Mouse (Mus musculus): Measurements from ENCODE around the gene Ssu72. TPM values are rescaled to one million over a fixed set of nuclear protein-coding genes. Genes with fewer than 3 reads are reported as not detected.
"Not testable (repeated sequence)": the region's sequence is repeated elsewhere in the genome, so short reads cannot be mapped to it uniquely, and the experiment has no call there.

Gene Ssu72
- 133 and 146 TPM in 2 replicates for polyA plus RNA-seq (2014; fragmentation: Nextera tagmentation; extraction: Ambion mirVana)

GRCm38 (mm10) chr4:155704721-155705591, at the start of gene Ssu72:
Gene Ssu72, plus strand, starts transcription at chr4:155704800.
- ATAC-seq (ENCODE audit: low read depth) (peak; percentile 96), DNase-seq (ENCODE audit: low spot score) (peak; percentile 97)
- Histone ChIP-seq H3K4me2 (ENCODE audit: low read depth, low read length) (peak within 1 kb of the TSS; percentile 88), H3K27me3 (replicated peaks; ENCODE audit: control insufficient read depth, insufficient read depth, low read length) (no peaks in the 10 kb centered on the region), H3K4me1 (ENCODE audit: control insufficient read depth, insufficient read depth, low read length) (peaks cover 5% of the 10 kb centered on the region), H3K27ac (replicated peaks; ENCODE audit: low read depth, low read length) (peak within 1 kb of the TSS; percentile 98), H3K4me3 (ENCODE audit: low read depth, low read length) (peak within 1 kb of the TSS; percentile 69), H3K36me3 (ENCODE audit: control insufficient read depth, insufficient read depth, low read length) (no peaks in the 10 kb centered on the region), H3K9me3 (ENCODE audit: control insufficient read depth, low read length) (no peaks in the 10 kb centered on the region), H3K9ac (ENCODE audit: low read depth, low read length) (peak within 1 kb of the TSS; percentile 82)
- under 1% methylated on average over 49 of the region's 83 CpGs for WGBS

- no peak for ATAC-seq (ENCODE audit: low read depth)
- WGBS, result 90% methylated on average over 13 of the region's 13 CpGs
- no peak overlapping the region for H3K9ac ChIP-seq (ENCODE audit: low read depth, low read length)
- no peak for DNase-seq (ENCODE audit: low spot score)
- peaks cover 43% of the 10 kb centered on the region for H3K36me3 ChIP-seq (ENCODE audit: control insufficient read depth, insufficient read depth, low read length)
- peaks cover 33% of the 10 kb centered on the region for H3K27me3 ChIP-seq (replicated peaks; ENCODE audit: control insufficient read depth, insufficient read depth, low read length)
- peaks cover 20% of the 10 kb centered on the region for H3K4me1 ChIP-seq (ENCODE audit: control insufficient read depth, insufficient read depth, low read length)
- H3K4me2 ChIP-seq (ENCODE audit: low read depth, low read length), result no peak overlapping the region
- H3K4me3 ChIP-seq (ENCODE audit: low read depth, low read length), result no peak overlapping the region
- H3K27ac ChIP-seq (replicated peaks; ENCODE audit: low read depth, low read length), result no peak overlapping the region
- H3K9me3 ChIP-seq (ENCODE audit: control insufficient read depth, low read length), result no peaks in the 10 kb centered on the region
Measured at GRCm38 (mm10) chr4:155656214-155656751, 48.3 kb upstream of the Ssu72 start.

GRCm38 (mm10) chr4:155658961-155659360, 45.6 kb upstream of the Ssu72 start:
- 96% methylated on average over 9 of the region's 10 CpGs for WGBS
- Histone ChIP-seq H3K4me3 (ENCODE audit: low read depth, low read length) (no peak overlapping the region), H3K27me3 (replicated peaks; ENCODE audit: control insufficient read depth, insufficient read depth, low read length) (peaks cover 15% of the 10 kb centered on the region), H3K9ac (ENCODE audit: low read depth, low read length) (no peak overlapping the region), H3K27ac (replicated peaks; ENCODE audit: low read depth, low read length) (no peak overlapping the region), H3K36me3 (ENCODE audit: control insufficient read depth, insufficient read depth, low read length) (peaks cover 38% of the 10 kb centered on the region; the same call in 1 of the 2 replicates), H3K4me2 (ENCODE audit: low read depth, low read length) (no peak overlapping the region), H3K9me3 (ENCODE audit: control insufficient read depth, low read length) (no peaks in the 10 kb centered on the region), H3K4me1 (ENCODE audit: control insufficient read depth, insufficient read depth, low read length) (peaks cover 11% of the 10 kb centered on the region)
- DNase-seq (ENCODE audit: low spot score), result no peak
- ATAC-seq (ENCODE audit: low read depth), result no peak

- Histone ChIP-seq H3K36me3 (ENCODE audit: control insufficient read depth, insufficient read depth, low read length) (peaks cover 38% of the 10 kb centered on the region; the same call in 1 of the 2 replicates), H3K9ac (ENCODE audit: low read depth, low read length) (no peak overlapping the region), H3K4me1 (ENCODE audit: control insufficient read depth, insufficient read depth, low read length) (no peaks in the 10 kb centered on the region), H3K27me3 (replicated peaks; ENCODE audit: control insufficient read depth, insufficient read depth, low read length) (peaks cover under 1% of the 10 kb centered on the region; the same call in 1 of the 2 replicates), H3K27ac (replicated peaks; ENCODE audit: low read depth, low read length) (no peak overlapping the region), H3K4me3 (ENCODE audit: low read depth, low read length) (no peak overlapping the region), H3K4me2 (ENCODE audit: low read depth, low read length) (no peak overlapping the region), H3K9me3 (ENCODE audit: control insufficient read depth, low read length) (no peaks in the 10 kb centered on the region)
- ATAC-seq (ENCODE audit: low read depth) (no peak), DNase-seq (ENCODE audit: low spot score) (no peak)
- 89% methylated on average over 12 of the region's 12 CpGs for WGBS
Measured at GRCm38 (mm10) chr4:155660641-155661040, 44.0 kb upstream of the Ssu72 start.

- Histone ChIP-seq H3K27me3 (replicated peaks; ENCODE audit: control insufficient read depth, insufficient read depth, low read length) (no peaks in the 10 kb centered on the region), H3K27ac (replicated peaks; ENCODE audit: low read depth, low read length) (no peak overlapping the region), H3K4me3 (ENCODE audit: low read depth, low read length) (no peak overlapping the region), H3K9me3 (ENCODE audit: control insufficient read depth, low read length) (no peaks in the 10 kb centered on the region), H3K4me1 (ENCODE audit: control insufficient read depth, insufficient read depth, low read length) (0 out of 2 replicates have a peak, but pooled peaks cover 5% of the 10 kb centered on the region), H3K4me2 (ENCODE audit: low read depth, low read length) (no peak overlapping the region), H3K36me3 (ENCODE audit: control insufficient read depth, insufficient read depth, low read length) (peaks cover 3% of the 10 kb centered on the region; the same call in 1 of the 2 replicates), H3K9ac (ENCODE audit: low read depth, low read length) (0 out of 2 replicates have a peak overlapping the region, but pooled peaks have one; percentile 25)
- DNase-seq (ENCODE audit: low spot score), result no peak
- ATAC-seq (ENCODE audit: low read depth), result no peak
Measured at GRCm38 (mm10) chr4:155666903-155667302, 37.7 kb upstream of the Ssu72 start.

GRCm38 (mm10) chr4:155668689-155669597, 35.7 kb upstream of the Ssu72 start, which contains the start of gene Mib2:
Gene Mib2, minus strand, starts transcription at chr4:155669198.
- Histone ChIP-seq H3K36me3 (ENCODE audit: control insufficient read depth, insufficient read depth, low read length) (no peaks in the 10 kb centered on the region; the same call in 1 of the 2 replicates), H3K9ac (ENCODE audit: low read depth, low read length) (peak within 1 kb of the TSS; percentile 86), H3K4me3 (ENCODE audit: low read depth, low read length) (peak within 1 kb of the TSS; percentile 86), H3K27ac (replicated peaks; ENCODE audit: low read depth, low read length) (peak within 1 kb of the TSS; percentile 78), H3K9me3 (ENCODE audit: control insufficient read depth, low read length) (no peaks in the 10 kb centered on the region), H3K27me3 (replicated peaks; ENCODE audit: control insufficient read depth, insufficient read depth, low read length) (no peaks in the 10 kb centered on the region), H3K4me1 (ENCODE audit: control insufficient read depth, insufficient read depth, low read length) (0 out of 2 replicates have a peak, but pooled peaks cover 5% of the 10 kb centered on the region), H3K4me2 (ENCODE audit: low read depth, low read length) (peak within 1 kb of the TSS; percentile 87)
- peak; percentile 98 for DNase-seq (ENCODE audit: low spot score)
- WGBS, result under 1% methylated on average over 41 of the region's 73 CpGs
- peak; percentile 99 for ATAC-seq (ENCODE audit: low read depth)

GRCm38 (mm10) chr4:155669598-155670075, 35.0 kb upstream of the Ssu72 start:
- no peak overlapping the region; the same call in 1 of the 2 replicates for H3K27ac ChIP-seq (replicated peaks; ENCODE audit: low read depth, low read length)
- H3K4me3 ChIP-seq (ENCODE audit: low read depth, low read length), result peak overlapping the region; percentile 86
- ATAC-seq (ENCODE audit: low read depth), result no peak
- peak overlapping the region; percentile 87 for H3K4me2 ChIP-seq (ENCODE audit: low read depth, low read length)
- peak overlapping the region; percentile 86 for H3K9ac ChIP-seq (ENCODE audit: low read depth, low read length)
- no peaks in the 10 kb centered on the region for H3K9me3 ChIP-seq (ENCODE audit: control insufficient read depth, low read length)
- DNase-seq (ENCODE audit: low spot score), result no peak
- H3K36me3 ChIP-seq (ENCODE audit: control insufficient read depth, insufficient read depth, low read length), result no peaks in the 10 kb centered on the region; the same call in 1 of the 2 replicates
- H3K4me1 ChIP-seq (ENCODE audit: control insufficient read depth, insufficient read depth, low read length), result 0 out of 2 replicates have a peak, but pooled peaks cover 5% of the 10 kb centered on the region
- H3K27me3 ChIP-seq (replicated peaks; ENCODE audit: control insufficient read depth, insufficient read depth, low read length), result no peaks in the 10 kb centered on the region
- under 1% methylated on average over 8 of the region's 8 CpGs for WGBS

- not testable (repeated sequence) for H3K4me1 ChIP-seq (ENCODE audit: control insufficient read depth, insufficient read depth, low read length); H3K27ac ChIP-seq (replicated peaks; ENCODE audit: low read depth, low read length); H3K9me3 ChIP-seq (ENCODE audit: control insufficient read depth, low read length); H3K4me3 ChIP-seq (ENCODE audit: low read depth, low read length); ATAC-seq (ENCODE audit: low read depth); DNase-seq (ENCODE audit: low spot score); H3K4me2 ChIP-seq (ENCODE audit: low read depth, low read length); H3K27me3 ChIP-seq (replicated peaks; ENCODE audit: control insufficient read depth, insufficient read depth, low read length); H3K36me3 ChIP-seq (ENCODE audit: control insufficient read depth, insufficient read depth, low read length); H3K9ac ChIP-seq (ENCODE audit: low read depth, low read length)
- WGBS, result 64% methylated on average over 4 of the region's 4 CpGs
Measured at GRCm38 (mm10) chr4:155670236-155670635, 34.4 kb upstream of the Ssu72 start.

All from embryonic facial prominence, embryonic 14.5 days (tissue).